Mouse (Mus musculus): ENCODE measurements around the gene Gm614.

Gene Gm614

GRCm38 (mm10) chrX:101256603-101257002 lies 7.2 kb downstream of the Gm614 start:
- peak; percentile 20 to 33 for DNase-seq

GRCm38 (mm10) chrX:101254740-101255139 lies 9.1 kb downstream of the Gm614 start:
- peak; percentile 12 to 21 for DNase-seq

- DNase-seq, result peak; percentile 86 to 93
These were observed 9.7 kb downstream of the Gm614 start, which contains the start of gene Foxo4 for GRCm38 (mm10) chrX:101253952-101254729. Foxo4 (plus strand) TSS chrX:101254528.

GRCm38 (mm10) chrX:101245011-101245410 lies 18.8 kb downstream of the Gm614 start:
- no peak for DNase-seq

- no peak for DNase-seq
These were observed 41.0 kb downstream of the Gm614 start for GRCm38 (mm10) chrX:101222796-101223162.

GRCm38 (mm10) chrX:101221834-101222795 lies 41.7 kb downstream of the Gm614 start, which contains the start of gene Snx12:
Snx12 (minus strand) TSS chrX:101222563.
- DNase-seq, result peak; percentile 88 to 91
